Mouse (Mus musculus): ENCODE measurements around the gene Cdh3. TPM values are rescaled to one million over a fixed set of nuclear protein-coding genes. Genes with fewer than 3 reads are reported as not detected.

Cdh3 gene
- polyA plus RNA-seq (2012; rRNA removed) (1.4 TPM in 2 replicates), polyA plus RNA-seq (2014; fragmentation: Nextera tagmentation; extraction: Ambion mirVana) (0.60 and 0.62 TPM in 2 replicates)

- H3K4me1 ChIP-seq (replicated peaks; ENCODE audit: control insufficient read depth in 2 of 2, insufficient read depth in 2 of 2, low read length in 1 of 2): no peaks in the 10 kb centered on the region
- peak within 1 kb of the TSS; percentile 38 for H3K4me2 ChIP-seq (ENCODE audit: low read depth)
- DNase-seq (ENCODE audit: low read depth in 3 of 3, low spot score in 3 of 3): no peak
- H3K9me3 ChIP-seq (ENCODE audit: control insufficient read depth, low read length): no peaks in the 10 kb centered on the region
- peaks cover 55% of the 10 kb centered on the region for H3K27me3 ChIP-seq (ENCODE audit: control insufficient read depth, insufficient read depth, low read length)
- H3K27ac ChIP-seq: no peak within 1 kb of the TSS
- H3K4me3 ChIP-seq (ENCODE audit: insufficient read depth in 1 of 2, low read depth in 2 of 2, low read length in 2 of 2): peak within 1 kb of the TSS; percentile 22 to 27
- 0 out of 2 replicates have a peak within 1 kb of the TSS, but pooled peaks have one; percentile 9 for H3K9ac ChIP-seq (replicated peaks)
- H3K36me3 ChIP-seq (replicated peaks; ENCODE audit: control insufficient read depth, insufficient read depth, low read depth): no peaks in the 10 kb centered on the region
- no peak for TF ChIP-seq CTCF (IDR thresholded peaks at IDR 0.05; ENCODE audit: low read depth)
- TF ChIP-seq EP300 (IDR thresholded peaks at IDR 0.05; ENCODE audit: low read depth): no peak
- WGBS (ENCODE audit: insufficient replicate concordance): 2% methylated on average over 34 of the region's 34 CpGs
- no peak for ATAC-seq (ENCODE audit: insufficient read depth)
Measured at GRCm38 (mm10) chr8:106510365-106510975, at the start of gene Cdh3. Cdh3 (plus strand) TSS chr8:106510891.

- Histone ChIP-seq H3K36me3 (replicated peaks; ENCODE audit: control insufficient read depth, insufficient read depth, low read depth) (no peaks in the 10 kb centered on the region), H3K27ac (no peak overlapping the region), H3K4me1 (replicated peaks; ENCODE audit: control insufficient read depth in 2 of 2, insufficient read depth in 2 of 2, low read length in 1 of 2) (peaks cover 0 to 8% of the 10 kb centered on the region in 2 experiments; a peak in 1 of 4 replicates), H3K9ac (replicated peaks) (no peak overlapping the region), H3K27me3 (ENCODE audit: control insufficient read depth, insufficient read depth, low read length) (no peaks in the 10 kb centered on the region), H3K4me3 (ENCODE audit: insufficient read depth in 1 of 2, low read depth in 2 of 2, low read length in 2 of 2) (no peak overlapping the region), H3K4me2 (ENCODE audit: low read depth) (no peak overlapping the region), H3K9me3 (ENCODE audit: control insufficient read depth, low read length) (no peaks in the 10 kb centered on the region)
- no peak for DNase-seq (ENCODE audit: low read depth in 3 of 3, low spot score in 3 of 3)
- TF ChIP-seq EP300 (IDR thresholded peaks at IDR 0.05; ENCODE audit: low read depth) (no peak), CTCF (IDR thresholded peaks at IDR 0.05; ENCODE audit: low read depth) (no peak)
- 39% methylated on average over 5 of the region's 5 CpGs for WGBS (ENCODE audit: insufficient replicate concordance)
- peak; percentile 59; the same call in 1 of the 2 replicates for ATAC-seq (ENCODE audit: insufficient read depth)
Measured at GRCm38 (mm10) chr8:106462131-106462530, 48.6 kb upstream of the Cdh3 start.

DNA sequence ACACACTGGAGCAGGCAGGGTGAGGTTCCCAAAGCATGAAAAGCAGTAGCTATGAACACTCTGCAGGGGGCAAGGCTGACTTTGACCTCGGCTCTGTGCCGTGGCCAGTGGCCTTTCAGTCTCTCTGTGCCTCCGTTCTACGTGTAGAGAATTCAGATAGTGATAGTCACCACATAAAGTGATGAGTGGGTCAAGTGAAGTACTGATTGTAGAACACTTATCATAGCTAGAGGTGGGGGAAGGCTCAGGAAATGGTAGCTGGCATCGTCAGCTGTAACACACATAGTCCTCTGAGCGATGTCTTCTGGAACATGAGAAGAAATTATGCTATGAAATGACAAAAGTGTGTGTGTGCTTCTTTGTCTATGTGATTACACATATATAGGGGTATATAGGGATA is 46.9 kb upstream of the Cdh3 start:
- no peaks in the 10 kb centered on the region for H3K36me3 ChIP-seq (replicated peaks; ENCODE audit: control insufficient read depth, insufficient read depth, low read depth)
- 71% methylated on average over 6 of the region's 6 CpGs for WGBS (ENCODE audit: insufficient replicate concordance)
- H3K9me3 ChIP-seq (ENCODE audit: control insufficient read depth, low read length): no peaks in the 10 kb centered on the region
- no peaks in the 10 kb centered on the region for H3K27me3 ChIP-seq (ENCODE audit: control insufficient read depth, insufficient read depth, low read length)
- TF ChIP-seq EP300 (IDR thresholded peaks at IDR 0.05; ENCODE audit: low read depth): no peak
- no peak for TF ChIP-seq CTCF (IDR thresholded peaks at IDR 0.05; ENCODE audit: low read depth)
- ATAC-seq (ENCODE audit: insufficient read depth) (no peak), DNase-seq (ENCODE audit: low read depth in 3 of 3, low spot score in 3 of 3) (no peak)
- H3K27ac ChIP-seq: no peak overlapping the region
- no peak overlapping the region for H3K9ac ChIP-seq (replicated peaks)
- peaks cover 0 to 8% of the 10 kb centered on the region in 2 experiments; a peak in 1 of 4 replicates for H3K4me1 ChIP-seq (replicated peaks; ENCODE audit: control insufficient read depth in 2 of 2, insufficient read depth in 2 of 2, low read length in 1 of 2)
- no peak overlapping the region for H3K4me2 ChIP-seq (ENCODE audit: low read depth)
- no peak overlapping the region for H3K4me3 ChIP-seq (ENCODE audit: insufficient read depth in 1 of 2, low read depth in 2 of 2, low read length in 2 of 2)

DNA sequence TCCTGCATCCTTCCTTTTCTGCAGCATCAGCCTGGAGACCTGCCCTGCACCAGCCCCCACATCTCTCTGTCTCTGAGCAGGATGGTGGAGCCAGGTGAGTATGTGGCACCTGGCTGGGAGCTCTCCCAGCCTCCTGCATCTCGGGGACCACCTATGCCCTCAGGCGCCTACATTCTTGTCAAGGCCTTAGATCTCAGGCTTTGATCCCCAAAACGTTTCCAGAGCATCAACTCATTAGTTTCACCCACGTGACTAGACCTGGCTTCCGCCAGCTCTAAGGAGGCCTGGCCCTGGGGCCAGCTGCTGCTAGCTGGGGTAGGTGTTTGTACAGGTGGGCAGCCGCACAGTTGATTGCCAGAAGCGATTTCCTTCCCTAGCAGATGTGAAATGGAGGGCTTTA is 41.2 kb upstream of the Cdh3 start:
- H3K4me1 ChIP-seq (replicated peaks; ENCODE audit: control insufficient read depth in 2 of 2, insufficient read depth in 2 of 2, low read length in 1 of 2): no peaks in the 10 kb centered on the region
- H3K4me3 ChIP-seq (ENCODE audit: insufficient read depth in 1 of 2, low read depth in 2 of 2, low read length in 2 of 2): no peak overlapping the region
- ATAC-seq (ENCODE audit: insufficient read depth): no peak
- H3K9ac ChIP-seq (replicated peaks): no peak overlapping the region
- H3K27me3 ChIP-seq (ENCODE audit: control insufficient read depth, insufficient read depth, low read length): no peaks in the 10 kb centered on the region
- H3K4me2 ChIP-seq (ENCODE audit: low read depth): no peak overlapping the region
- no peak for DNase-seq (ENCODE audit: low read depth in 3 of 3, low spot score in 3 of 3)
- WGBS (ENCODE audit: insufficient replicate concordance): 42% methylated on average over 7 of the region's 7 CpGs
- no peak for TF ChIP-seq EP300 (IDR thresholded peaks at IDR 0.05; ENCODE audit: low read depth)
- no peak for TF ChIP-seq CTCF (IDR thresholded peaks at IDR 0.05; ENCODE audit: low read depth)
- no peaks in the 10 kb centered on the region for H3K9me3 ChIP-seq (ENCODE audit: control insufficient read depth, low read length)
- no peak overlapping the region for H3K27ac ChIP-seq
- no peaks in the 10 kb centered on the region for H3K36me3 ChIP-seq (replicated peaks; ENCODE audit: control insufficient read depth, insufficient read depth, low read depth)

- no peak overlapping the region for H3K27ac ChIP-seq
- no peak overlapping the region for H3K4me3 ChIP-seq (ENCODE audit: insufficient read depth in 1 of 2, low read depth in 2 of 2, low read length in 2 of 2)
- 70% methylated on average over 5 of the region's 5 CpGs for WGBS (ENCODE audit: insufficient replicate concordance)
- TF ChIP-seq CTCF (IDR thresholded peaks at IDR 0.05; ENCODE audit: low read depth) (no peak), EP300 (IDR thresholded peaks at IDR 0.05; ENCODE audit: low read depth) (no peak)
- no peaks in the 10 kb centered on the region for H3K4me1 ChIP-seq (replicated peaks; ENCODE audit: control insufficient read depth in 2 of 2, insufficient read depth in 2 of 2, low read length in 1 of 2)
- H3K4me2 ChIP-seq (ENCODE audit: low read depth): no peak overlapping the region
- H3K27me3 ChIP-seq (ENCODE audit: control insufficient read depth, insufficient read depth, low read length): no peaks in the 10 kb centered on the region
- H3K36me3 ChIP-seq (replicated peaks; ENCODE audit: control insufficient read depth, insufficient read depth, low read depth): no peaks in the 10 kb centered on the region
- H3K9ac ChIP-seq (replicated peaks): no peak overlapping the region
- DNase-seq (ENCODE audit: low read depth in 3 of 3, low spot score in 3 of 3) (no peak), ATAC-seq (ENCODE audit: insufficient read depth) (no peak)
- no peaks in the 10 kb centered on the region for H3K9me3 ChIP-seq (ENCODE audit: control insufficient read depth, low read length)
Measured at GRCm38 (mm10) chr8:106474001-106474400, 36.7 kb upstream of the Cdh3 start.
